Mouse (Mus musculus): ENCODE data around the gene Cytip. TPM values are rescaled to one million over a fixed set of nuclear protein-coding genes. Genes with fewer than 3 reads are reported as not detected.

Cytip gene
- polyA plus RNA-seq, 1 experiment from 2014 or later: 1.9 TPM

DNA sequence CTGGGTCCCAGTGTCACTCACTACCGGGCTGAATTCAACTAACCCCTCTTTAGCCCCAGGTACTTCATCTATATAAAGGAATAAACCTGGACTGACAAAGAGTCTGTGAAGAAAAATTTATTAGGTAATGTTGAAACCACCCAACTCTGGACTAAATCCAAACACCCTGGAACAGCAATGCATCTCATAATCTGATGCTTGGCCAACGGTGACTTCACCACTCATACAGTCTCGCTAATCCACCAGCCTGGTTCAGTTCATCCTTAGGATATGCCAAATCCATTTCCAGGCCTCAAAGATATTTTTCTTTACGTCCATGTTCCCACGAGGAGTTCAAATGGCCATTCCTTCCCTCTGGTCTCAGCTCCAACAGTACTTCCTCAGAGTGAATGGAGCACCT is 48.8 kb downstream of the Cytip start:
- no peak for ATAC-seq (replicated peaks; ENCODE audit: low FRiP score)
- H3K36me3 ChIP-seq (ENCODE audit: control insufficient read depth, insufficient read depth, low read length): no peaks in the 10 kb centered on the region
- no peak overlapping the region for H3K27ac ChIP-seq (ENCODE audit: low read depth, low read length)
- H3K4me1 ChIP-seq (replicated peaks; ENCODE audit: control insufficient read depth, insufficient read depth, low read length): no peaks in the 10 kb centered on the region
- no peaks in the 10 kb centered on the region for H3K9me3 ChIP-seq (ENCODE audit: control insufficient read depth, low read length)
- H3K9ac ChIP-seq (ENCODE audit: low read depth, low read length): no peak overlapping the region
- H3K4me3 ChIP-seq (ENCODE audit: low read depth, low read length): no peak overlapping the region
- 90% methylated on average over 5 of the region's 5 CpGs for WGBS
- no peak overlapping the region for H3K4me2 ChIP-seq
- no peak for DNase-seq (ENCODE audit: low spot score)
- no peaks in the 10 kb centered on the region for H3K27me3 ChIP-seq (replicated peaks; ENCODE audit: control insufficient read depth, insufficient read depth, low read length)

- no peaks in the 10 kb centered on the region for H3K27me3 ChIP-seq (replicated peaks; ENCODE audit: control insufficient read depth, insufficient read depth, low read length)
- DNase-seq (ENCODE audit: low spot score): no peak
- H3K9me3 ChIP-seq (ENCODE audit: control insufficient read depth, low read length): no peaks in the 10 kb centered on the region
- H3K4me3 ChIP-seq (ENCODE audit: low read depth, low read length): no peak overlapping the region
- no peaks in the 10 kb centered on the region for H3K36me3 ChIP-seq (ENCODE audit: control insufficient read depth, insufficient read depth, low read length)
- ATAC-seq (replicated peaks; ENCODE audit: low FRiP score): no peak
- no peak overlapping the region for H3K27ac ChIP-seq (ENCODE audit: low read depth, low read length)
- 89% methylated on average over 1 of the region's 1 CpGs for WGBS
- H3K4me2 ChIP-seq: no peak overlapping the region
- peaks cover 6% of the 10 kb centered on the region; the same call in 1 of the 2 replicates for H3K4me1 ChIP-seq (replicated peaks; ENCODE audit: control insufficient read depth, insufficient read depth, low read length)
- H3K9ac ChIP-seq (ENCODE audit: low read depth, low read length): no peak overlapping the region
Measured at GRCm38 (mm10) chr2:58140531-58140930, 54.8 kb downstream of the Cytip start.

- WGBS: 86% methylated on average over 5 of the region's 5 CpGs
- Histone ChIP-seq H3K4me3 (ENCODE audit: low read depth, low read length) (no peak overlapping the region), H3K4me2 (no peak overlapping the region)
Measured at GRCm38 (mm10) chr2:58138611-58139010, 56.7 kb downstream of the Cytip start.

DNA sequence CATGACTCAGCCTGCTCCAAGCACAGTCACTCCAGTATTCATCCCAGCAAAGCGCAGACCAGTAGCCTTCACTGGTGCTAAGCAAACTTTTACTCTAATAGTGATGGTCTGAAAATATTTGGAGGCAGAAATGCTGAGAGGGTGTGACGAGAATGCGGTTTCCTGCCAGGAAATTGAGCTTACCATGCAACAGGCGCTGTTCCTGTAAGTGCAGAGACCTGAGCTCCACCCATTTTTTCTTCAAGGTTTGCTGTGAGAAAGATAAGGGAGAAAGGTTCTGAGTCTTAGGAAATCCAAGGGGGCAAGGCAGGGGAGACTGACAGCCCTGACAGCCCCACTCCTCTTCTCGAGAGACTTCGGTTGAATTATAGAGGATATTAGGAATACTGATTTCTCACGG is 57.7 kb downstream of the Cytip start:
- DNase-seq (ENCODE audit: low spot score) (no peak), ATAC-seq (replicated peaks; ENCODE audit: low FRiP score) (peak; percentile 77)
- H3K36me3 ChIP-seq (ENCODE audit: control insufficient read depth, insufficient read depth, low read length): no peaks in the 10 kb centered on the region
- H3K27me3 ChIP-seq (replicated peaks; ENCODE audit: control insufficient read depth, insufficient read depth, low read length): no peaks in the 10 kb centered on the region
- H3K4me2 ChIP-seq: peak overlapping the region; percentile 34
- H3K9ac ChIP-seq (ENCODE audit: low read depth, low read length): no peak overlapping the region
- H3K9me3 ChIP-seq (ENCODE audit: control insufficient read depth, low read length): no peaks in the 10 kb centered on the region
- peaks cover 6% of the 10 kb centered on the region; the same call in 1 of the 2 replicates for H3K4me1 ChIP-seq (replicated peaks; ENCODE audit: control insufficient read depth, insufficient read depth, low read length)
- WGBS: 39% methylated on average over 7 of the region's 7 CpGs
- H3K27ac ChIP-seq (ENCODE audit: low read depth, low read length): no peak overlapping the region
- H3K4me3 ChIP-seq (ENCODE audit: low read depth, low read length): no peak overlapping the region

More at GRCm38 (mm10) chr2:58138611-58139010, 56.7 kb downstream of the Cytip start:
- Histone ChIP-seq H3K9me3 (ENCODE audit: control insufficient read depth, low read length) (no peaks in the 10 kb centered on the region), H3K27ac (ENCODE audit: low read depth, low read length) (no peak overlapping the region), H3K9ac (ENCODE audit: low read depth, low read length) (no peak overlapping the region), H3K27me3 (replicated peaks; ENCODE audit: control insufficient read depth, insufficient read depth, low read length) (no peaks in the 10 kb centered on the region), H3K36me3 (ENCODE audit: control insufficient read depth, insufficient read depth, low read length) (no peaks in the 10 kb centered on the region), H3K4me1 (replicated peaks; ENCODE audit: control insufficient read depth, insufficient read depth, low read length) (peaks cover 6% of the 10 kb centered on the region; the same call in 1 of the 2 replicates)
- ATAC-seq (replicated peaks; ENCODE audit: low FRiP score) (no peak), DNase-seq (ENCODE audit: low spot score) (no peak)

GRCm38 (mm10) chr2:58136526-58136925 is 58.8 kb downstream of the Cytip start:
- H3K4me1 ChIP-seq (replicated peaks; ENCODE audit: control insufficient read depth, insufficient read depth, low read length): peaks cover 6% of the 10 kb centered on the region; the same call in 1 of the 2 replicates
- H3K9ac ChIP-seq (ENCODE audit: low read depth, low read length): no peak overlapping the region
- 44% methylated on average over 4 of the region's 4 CpGs for WGBS
- H3K4me3 ChIP-seq (ENCODE audit: low read depth, low read length): no peak overlapping the region
- H3K9me3 ChIP-seq (ENCODE audit: control insufficient read depth, low read length): no peaks in the 10 kb centered on the region
- no peak overlapping the region for H3K4me2 ChIP-seq
- ATAC-seq (replicated peaks; ENCODE audit: low FRiP score): no peak; the same call in 1 of the 2 replicates
- no peak for DNase-seq (ENCODE audit: low spot score)
- no peaks in the 10 kb centered on the region for H3K27me3 ChIP-seq (replicated peaks; ENCODE audit: control insufficient read depth, insufficient read depth, low read length)
- H3K36me3 ChIP-seq (ENCODE audit: control insufficient read depth, insufficient read depth, low read length): no peaks in the 10 kb centered on the region
- no peak overlapping the region for H3K27ac ChIP-seq (ENCODE audit: low read depth, low read length)

GRCm38 (mm10) chr2:58135061-58135463 is 60.3 kb downstream of the Cytip start:
- H3K9ac ChIP-seq (ENCODE audit: low read depth, low read length): no peak overlapping the region
- WGBS: 49% methylated on average over 2 of the region's 2 CpGs
- H3K9me3 ChIP-seq (ENCODE audit: control insufficient read depth, low read length): no peaks in the 10 kb centered on the region
- no peak for DNase-seq (ENCODE audit: low spot score)
- no peak overlapping the region; the same call in 1 of the 2 replicates for H3K27ac ChIP-seq (ENCODE audit: low read depth, low read length)
- ATAC-seq (replicated peaks; ENCODE audit: low FRiP score): no peak
- peaks cover 6% of the 10 kb centered on the region; the same call in 1 of the 2 replicates for H3K4me1 ChIP-seq (replicated peaks; ENCODE audit: control insufficient read depth, insufficient read depth, low read length)
- H3K4me2 ChIP-seq: no peak overlapping the region
- H3K36me3 ChIP-seq (ENCODE audit: control insufficient read depth, insufficient read depth, low read length): no peaks in the 10 kb centered on the region
- no peaks in the 10 kb centered on the region for H3K27me3 ChIP-seq (replicated peaks; ENCODE audit: control insufficient read depth, insufficient read depth, low read length)
- H3K4me3 ChIP-seq (ENCODE audit: low read depth, low read length): no peak overlapping the region

DNA sequence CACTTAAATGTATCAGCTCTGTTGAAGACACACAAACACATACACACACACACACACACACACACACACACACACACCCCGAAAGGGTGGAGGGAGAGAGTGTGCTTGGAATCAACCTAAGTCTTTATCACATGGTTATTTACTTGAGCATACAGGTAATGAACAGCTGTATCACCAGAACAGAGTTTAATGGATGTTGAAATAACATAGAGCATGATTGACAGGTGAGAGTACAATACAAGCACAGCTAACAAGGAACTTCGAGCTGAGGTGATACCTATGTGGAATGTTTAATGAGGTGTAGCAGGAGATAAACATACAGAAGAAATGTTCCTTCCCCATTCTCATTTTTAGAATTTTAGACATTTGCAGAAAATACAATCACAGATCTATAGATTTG is 62.7 kb downstream of the Cytip start:
- H3K4me2 ChIP-seq: no peak overlapping the region
- no peak overlapping the region for H3K9ac ChIP-seq (ENCODE audit: low read depth, low read length)
- H3K27ac ChIP-seq (ENCODE audit: low read depth, low read length): no peak overlapping the region
- no peak overlapping the region for H3K4me3 ChIP-seq (ENCODE audit: low read depth, low read length)
- H3K9me3 ChIP-seq (ENCODE audit: control insufficient read depth, low read length): no peaks in the 10 kb centered on the region
- no peak for DNase-seq (ENCODE audit: low spot score)
- no peaks in the 10 kb centered on the region for H3K36me3 ChIP-seq (ENCODE audit: control insufficient read depth, insufficient read depth, low read length)
- 77% methylated on average over 2 of the region's 2 CpGs for WGBS
- H3K27me3 ChIP-seq (replicated peaks; ENCODE audit: control insufficient read depth, insufficient read depth, low read length): no peaks in the 10 kb centered on the region
- peaks cover 6% of the 10 kb centered on the region; the same call in 1 of the 2 replicates for H3K4me1 ChIP-seq (replicated peaks; ENCODE audit: control insufficient read depth, insufficient read depth, low read length)
- no peak for ATAC-seq (replicated peaks; ENCODE audit: low FRiP score)

DNA sequence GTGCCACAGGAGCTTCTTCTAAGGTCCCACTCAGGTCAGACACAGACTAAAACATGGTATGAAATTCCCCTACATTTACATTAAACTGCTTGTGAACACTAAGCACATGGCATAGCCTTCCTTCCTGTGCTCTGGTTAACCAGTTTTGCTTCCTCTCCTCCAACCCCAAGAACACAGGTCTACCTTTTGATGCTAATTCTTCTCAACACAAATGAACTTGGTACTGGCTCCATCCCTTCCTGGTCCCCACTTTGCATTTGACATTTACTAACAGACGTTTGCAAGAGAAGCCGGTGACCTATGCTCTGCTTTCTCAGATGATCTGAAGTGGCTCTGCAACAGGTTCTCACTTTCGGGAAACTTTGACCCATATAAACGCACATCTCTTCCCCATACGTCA is 65.4 kb downstream of the Cytip start:
- WGBS: 73% methylated on average over 5 of the region's 5 CpGs
- Histone ChIP-seq H3K27ac (ENCODE audit: low read depth, low read length) (no peak overlapping the region), H3K27me3 (replicated peaks; ENCODE audit: control insufficient read depth, insufficient read depth, low read length) (no peaks in the 10 kb centered on the region), H3K4me1 (replicated peaks; ENCODE audit: control insufficient read depth, insufficient read depth, low read length) (no peaks in the 10 kb centered on the region), H3K4me2 (no peak overlapping the region), H3K9ac (ENCODE audit: low read depth, low read length) (no peak overlapping the region), H3K36me3 (ENCODE audit: control insufficient read depth, insufficient read depth, low read length) (no peaks in the 10 kb centered on the region), H3K9me3 (ENCODE audit: control insufficient read depth, low read length) (no peaks in the 10 kb centered on the region), H3K4me3 (ENCODE audit: low read depth, low read length) (no peak overlapping the region)
- ATAC-seq (replicated peaks; ENCODE audit: low FRiP score) (no peak), DNase-seq (ENCODE audit: low spot score) (no peak)

DNA sequence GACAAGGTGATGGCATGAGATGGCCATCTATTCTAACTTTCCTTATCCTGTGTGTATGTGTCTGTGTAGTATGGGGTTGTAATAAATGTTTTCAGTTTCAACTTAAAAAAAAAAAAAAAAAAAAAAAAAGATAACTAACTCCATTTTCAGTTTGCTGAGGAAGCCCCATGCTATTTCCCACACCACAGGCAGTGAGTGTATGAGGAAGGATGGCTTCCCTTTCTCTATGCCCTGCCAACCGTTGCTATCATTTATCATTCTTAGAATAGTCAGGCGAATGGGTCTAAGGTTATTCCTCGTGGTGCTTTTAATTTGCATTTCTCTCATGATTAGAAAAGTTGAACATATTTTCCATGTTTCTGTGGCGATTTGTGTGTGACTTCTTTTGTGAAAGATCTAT is 84.2 kb downstream of the Cytip start:
- H3K27ac ChIP-seq (ENCODE audit: low read depth, low read length): no peak overlapping the region
- H3K9me3 ChIP-seq (ENCODE audit: control insufficient read depth, low read length): no peaks in the 10 kb centered on the region
- no peak overlapping the region for H3K4me3 ChIP-seq (ENCODE audit: low read depth, low read length)
- H3K36me3 ChIP-seq (ENCODE audit: control insufficient read depth, insufficient read depth, low read length): no peaks in the 10 kb centered on the region
- ATAC-seq (replicated peaks; ENCODE audit: low FRiP score) (no peak), DNase-seq (ENCODE audit: low spot score) (no peak)
- H3K9ac ChIP-seq (ENCODE audit: low read depth, low read length): no peak overlapping the region
- 56% methylated on average over 4 of the region's 4 CpGs for WGBS
- H3K4me2 ChIP-seq: no peak overlapping the region
- H3K4me1 ChIP-seq (replicated peaks; ENCODE audit: control insufficient read depth, insufficient read depth, low read length): no peaks in the 10 kb centered on the region
- H3K27me3 ChIP-seq (replicated peaks; ENCODE audit: control insufficient read depth, insufficient read depth, low read length): no peaks in the 10 kb centered on the region
